Mouse (Mus musculus) granulocyte monocyte progenitor cell, adult 5-6 weeks (primary cell): ENCODE measurements around the gene Exph5. TPM values are rescaled to one million over a fixed set of nuclear protein-coding genes. Genes with fewer than 3 reads are reported as not detected.

Experiments
- ATAC-seq: replicated peaks from 2 replicates; pipeline ENCODE4 v1.8.0; 2016; ENCODE audit warnings: mild to moderate bottlenecking, moderate TSS enrichment, inconsistent platforms; ENCODE audit not compliant: poor library complexity, severe bottlenecking
- total RNA-seq, 2 experiments: library from RNA; stranded (forward) in 1 of 2; stranded (reverse) in 1 of 2; fragments of 200-712, 200-1000 nt in 1 of 2; fragments of >200 nt in 1 of 2; fragmentation: Nextera tagmentation in 1 of 2; gene quantifications; 2 replicates each; pipeline ENCODE4 v1.2.3; 2014 to 2017

Exph5 gene
- total RNA-seq (2014; fragmentation: Nextera tagmentation) (not detected in 2 replicates), total RNA-seq (2017) (not detected in 2 replicates)

DNA sequence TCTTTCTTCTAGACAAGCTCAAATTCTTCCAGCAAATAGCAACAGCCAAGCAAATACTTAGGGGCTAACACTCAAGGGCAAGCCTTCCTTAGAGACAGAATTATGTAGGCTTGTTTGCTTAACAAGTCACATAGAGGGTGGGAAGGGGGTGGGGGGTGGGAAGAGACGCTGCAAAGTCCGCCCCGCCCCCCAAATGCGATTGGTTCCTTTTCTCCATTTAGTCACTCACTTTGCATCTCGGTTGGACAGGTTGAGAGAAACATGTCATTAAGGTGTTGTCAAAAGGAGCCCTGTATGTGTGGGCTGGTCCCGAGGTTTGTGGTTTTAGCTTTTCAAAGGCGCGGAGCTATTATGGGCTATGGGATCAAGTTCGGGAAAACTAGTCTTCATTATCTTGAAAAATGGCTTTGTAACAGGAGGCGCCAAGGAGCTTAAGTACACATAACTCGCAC, at the start of gene Exph5:
Gene Exph5, plus strand, starts transcription at position 402 of the 452 bp plus-strand sequence.
- peak; percentile 20; the same call in 1 of the 2 replicates for ATAC-seq

DNA sequence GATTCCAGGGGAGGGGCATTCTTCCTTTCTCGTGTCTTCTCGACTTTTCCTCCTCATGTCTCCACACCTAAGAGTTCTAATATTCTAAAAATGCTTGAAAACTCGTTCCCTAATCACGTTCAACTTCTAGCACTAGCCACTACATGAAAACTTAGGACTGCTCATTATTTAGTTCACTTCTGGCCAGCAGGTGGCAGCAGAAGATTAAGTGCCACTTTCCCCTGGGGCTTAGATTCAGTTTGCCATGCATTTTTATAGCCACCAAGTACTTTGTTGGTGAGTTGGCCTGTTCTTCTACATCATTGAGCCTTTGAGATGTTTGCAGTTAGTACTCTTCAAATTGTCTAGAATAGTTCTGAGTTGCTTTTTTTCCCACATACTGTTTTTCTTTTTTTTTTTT, 47.1 kb upstream of the Exph5 start:
- ATAC-seq: peak; percentile 87

DNA sequence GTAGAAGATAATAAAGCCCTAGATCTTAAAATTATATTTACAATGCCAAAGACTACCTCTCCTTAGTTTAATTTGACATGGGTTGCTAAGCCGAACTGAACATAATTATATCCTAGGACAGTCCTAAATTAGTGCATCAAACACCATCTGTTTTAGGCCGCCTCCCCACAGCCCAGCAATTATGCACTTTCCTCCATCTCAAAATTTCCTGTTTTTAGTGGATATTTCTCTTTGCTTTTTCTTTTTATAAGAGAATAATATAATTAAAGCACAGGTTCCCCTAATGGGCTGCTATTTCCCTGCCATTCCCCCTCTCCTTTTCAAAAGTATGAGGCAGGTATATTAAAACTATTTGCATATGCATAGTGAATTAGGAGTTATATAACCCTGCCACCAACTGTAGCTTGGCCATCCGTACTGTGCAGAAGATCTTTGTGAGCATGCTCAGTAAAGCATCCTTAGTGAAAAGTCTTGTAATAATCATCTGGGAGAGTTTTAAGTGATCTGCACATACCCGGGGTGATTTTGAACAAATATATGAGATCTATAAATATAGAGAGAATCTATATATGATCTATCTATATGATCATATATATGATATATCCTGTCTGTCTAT, 44.7 kb upstream of the Exph5 start:
- ATAC-seq: no peak

DNA sequence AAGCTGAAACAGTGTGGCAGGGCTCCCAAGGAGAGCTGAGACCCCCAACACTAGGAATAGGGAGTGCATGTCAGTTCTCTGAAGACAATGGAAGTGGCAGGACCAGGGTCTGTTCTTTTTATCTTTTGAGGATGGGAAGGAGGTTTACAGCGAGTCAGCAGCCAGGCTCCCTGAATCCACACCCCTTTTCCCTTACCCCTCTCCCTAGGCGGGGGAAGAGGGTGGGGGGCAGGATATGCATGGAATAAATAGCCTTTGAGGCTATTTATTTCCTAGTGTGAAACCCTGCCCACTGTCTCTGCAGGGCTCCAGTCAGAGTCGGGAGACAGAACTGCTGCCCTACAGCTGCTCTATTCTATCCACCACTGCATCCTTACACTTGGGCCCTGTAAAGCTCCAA, 43.7 kb upstream of the Exph5 start:
- ATAC-seq: no peak

DNA sequence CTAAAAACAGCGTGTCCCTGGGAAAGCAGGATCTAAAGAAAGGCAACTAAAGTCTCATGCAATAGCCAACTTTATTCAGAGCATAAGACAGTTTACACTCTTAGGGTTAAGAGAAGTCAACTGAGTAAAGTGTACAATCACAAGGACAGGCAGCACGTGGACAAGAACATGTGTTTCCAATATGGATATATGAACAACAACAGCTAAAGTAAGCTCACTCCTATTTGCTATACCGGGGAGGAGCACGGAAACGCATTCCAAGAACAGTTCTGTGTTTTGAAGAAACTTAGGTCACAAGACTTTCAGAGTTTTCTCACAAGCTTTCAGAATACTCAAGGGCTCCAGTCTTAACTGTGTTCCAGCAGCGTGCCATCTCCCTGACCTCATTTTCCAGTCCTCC, 43.3 kb upstream of the Exph5 start:
- no peak for ATAC-seq

DNA sequence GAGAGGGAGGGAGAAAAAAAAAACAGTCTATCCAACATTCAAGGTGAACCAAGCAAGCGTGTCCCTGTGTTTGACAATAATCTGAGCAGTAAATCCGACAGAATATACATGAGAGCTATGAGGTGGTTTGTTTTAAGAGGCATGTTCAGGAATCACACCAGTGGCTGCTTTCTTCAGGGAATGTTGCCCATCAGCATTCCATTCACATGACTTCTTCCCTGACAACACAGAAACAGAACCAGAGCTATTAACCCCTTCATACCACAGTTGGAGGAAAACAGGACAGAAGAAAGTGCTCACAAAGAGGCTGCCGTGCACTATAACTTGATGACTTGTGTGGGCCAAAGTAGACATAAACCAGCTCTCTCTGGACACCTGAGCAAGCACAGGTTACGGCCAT, 37.1 kb upstream of the Exph5 start:
- ATAC-seq: no peak

DNA sequence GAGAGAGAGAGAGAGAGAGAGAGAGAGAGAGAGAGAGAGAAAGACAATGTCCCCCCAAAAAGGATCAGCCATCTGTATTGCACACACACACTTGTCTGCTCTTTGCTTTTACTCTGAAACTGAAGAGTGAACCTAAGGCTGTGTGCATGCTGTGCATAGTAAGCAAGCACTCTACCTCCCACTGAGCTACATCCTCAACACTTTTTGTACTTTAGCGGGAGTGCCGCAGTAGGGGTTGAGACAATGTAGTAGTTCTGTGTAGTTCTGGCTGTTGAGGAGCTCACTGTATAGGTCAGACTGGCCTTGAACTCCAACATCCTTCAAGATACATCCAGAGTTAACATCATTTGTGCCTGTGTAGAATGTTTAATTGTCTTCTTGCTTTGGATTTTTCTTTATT, 35.9 kb upstream of the Exph5 start:
- ATAC-seq: no peak

DNA sequence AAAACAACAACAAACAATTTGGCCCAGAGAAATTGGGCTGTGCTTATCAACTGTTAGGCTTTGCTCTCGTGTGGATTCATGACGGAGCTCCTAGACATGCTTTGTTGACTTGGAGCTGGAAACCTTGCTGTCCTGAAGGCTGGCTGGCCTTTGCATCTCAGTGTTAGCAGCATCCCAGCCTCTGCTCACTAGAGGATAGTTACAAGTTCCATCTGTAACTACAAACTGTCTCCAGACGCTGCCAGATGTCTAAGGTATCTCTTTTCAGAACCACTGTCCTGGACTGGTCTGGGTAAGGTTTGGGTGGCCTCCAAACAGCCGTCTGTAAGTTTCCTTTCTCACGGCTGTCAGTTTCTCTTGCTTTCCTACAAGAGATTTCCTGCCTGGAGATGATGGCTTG, 33.4 kb upstream of the Exph5 start:
- no peak for ATAC-seq

DNA sequence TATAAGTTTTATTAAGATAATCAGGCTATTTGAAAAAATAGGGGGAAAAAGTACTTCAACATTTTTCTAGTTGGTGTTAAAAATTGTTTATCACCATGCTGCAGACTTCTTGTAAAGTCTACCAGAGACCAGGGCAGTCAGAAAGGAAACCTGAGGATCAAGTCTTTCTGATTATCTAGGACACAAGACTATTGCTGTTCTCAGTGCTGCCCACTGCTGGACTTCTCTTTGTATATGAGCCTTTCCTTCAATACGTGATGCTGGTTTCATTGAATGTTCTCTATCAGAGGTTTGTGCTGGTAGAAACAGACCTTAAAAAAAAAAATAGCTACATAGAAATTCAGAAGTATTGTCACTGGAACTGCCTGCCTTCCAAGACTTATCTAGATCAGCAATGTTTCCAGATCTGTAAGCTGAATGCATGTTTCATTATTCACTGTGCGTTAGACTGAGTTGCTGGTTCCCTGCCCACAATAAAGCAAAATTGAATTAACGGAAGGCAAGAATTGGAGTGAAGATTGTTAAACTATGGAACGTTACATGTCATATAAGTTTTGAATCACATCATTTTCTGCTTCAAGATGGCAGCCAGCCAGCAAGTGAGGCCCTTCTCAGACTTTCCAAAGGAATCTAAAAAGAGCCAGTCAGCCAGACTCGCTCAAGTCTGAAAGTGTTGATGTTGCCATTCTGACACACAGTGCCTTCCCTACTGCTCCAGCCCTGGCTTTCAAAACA, 32.6 kb upstream of the Exph5 start:
- no peak for ATAC-seq

DNA sequence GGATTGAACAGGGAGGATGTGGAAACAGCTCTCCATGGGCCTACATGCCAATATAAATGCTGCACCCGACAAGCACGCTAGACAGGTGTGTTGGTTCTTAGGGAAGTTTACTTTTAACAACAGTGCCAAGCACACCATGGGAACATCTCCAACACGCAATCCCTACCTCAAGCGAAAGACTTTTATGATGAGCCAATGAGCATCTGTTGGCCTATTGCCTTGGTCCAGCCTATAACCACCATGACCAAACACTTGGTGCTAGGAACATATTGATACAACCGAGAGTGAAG, 32.1 kb upstream of the Exph5 start:
- ATAC-seq: no peak

DNA sequence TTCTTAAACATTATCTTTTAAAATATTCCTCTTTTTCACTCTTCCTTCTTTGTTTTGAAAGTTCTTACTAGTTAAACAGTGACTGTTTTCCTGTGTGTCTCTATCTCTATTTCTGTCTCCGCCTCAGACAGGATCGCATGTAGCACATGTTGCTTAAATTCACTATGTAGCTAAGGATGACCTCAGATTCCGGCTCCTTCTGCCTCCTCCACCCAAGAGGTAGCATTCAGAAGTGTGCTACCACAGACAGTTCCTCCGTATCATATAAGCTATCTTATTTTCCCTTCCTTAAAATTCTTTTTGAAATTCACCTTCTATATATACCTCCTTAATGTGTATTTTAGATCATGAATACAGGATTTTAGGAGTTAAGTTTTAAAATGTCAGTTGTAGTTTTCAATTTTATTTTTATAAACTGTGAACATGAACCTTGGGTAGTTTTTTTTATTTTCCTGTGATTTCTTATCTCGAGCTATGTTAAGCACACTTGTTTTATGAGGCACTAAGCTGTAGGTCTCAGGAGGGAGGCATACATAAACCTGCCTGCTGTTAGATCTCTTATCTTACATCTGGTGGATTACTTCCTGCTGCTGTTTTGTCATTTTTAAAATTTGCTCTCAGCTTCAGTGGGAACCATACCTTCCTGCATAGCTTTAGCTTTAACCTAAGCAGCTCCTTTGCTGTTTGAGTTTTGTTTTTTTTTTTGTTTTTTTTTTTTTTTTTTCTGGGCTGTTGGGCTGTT, 30.0 kb upstream of the Exph5 start:
- no peak for ATAC-seq

DNA sequence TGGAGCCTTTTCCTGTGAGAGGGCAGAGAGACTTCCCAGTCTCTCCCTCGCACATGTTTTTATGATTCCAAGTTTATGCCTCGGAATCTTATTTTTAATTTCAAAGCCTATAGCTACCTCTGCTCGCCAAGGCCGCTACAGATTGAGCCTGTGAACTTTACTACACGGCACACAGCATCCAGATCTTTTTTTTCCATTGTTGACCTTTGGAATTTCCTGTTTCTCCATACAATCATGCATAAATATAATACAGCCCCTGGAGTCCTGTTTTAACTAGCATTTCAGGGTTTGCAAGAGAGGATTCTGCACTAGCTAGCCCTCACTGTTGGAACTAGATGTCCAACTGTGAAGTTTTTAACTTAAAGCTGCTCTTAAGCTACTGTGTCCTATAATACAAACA, 29.3 kb upstream of the Exph5 start:
- no peak for ATAC-seq

DNA sequence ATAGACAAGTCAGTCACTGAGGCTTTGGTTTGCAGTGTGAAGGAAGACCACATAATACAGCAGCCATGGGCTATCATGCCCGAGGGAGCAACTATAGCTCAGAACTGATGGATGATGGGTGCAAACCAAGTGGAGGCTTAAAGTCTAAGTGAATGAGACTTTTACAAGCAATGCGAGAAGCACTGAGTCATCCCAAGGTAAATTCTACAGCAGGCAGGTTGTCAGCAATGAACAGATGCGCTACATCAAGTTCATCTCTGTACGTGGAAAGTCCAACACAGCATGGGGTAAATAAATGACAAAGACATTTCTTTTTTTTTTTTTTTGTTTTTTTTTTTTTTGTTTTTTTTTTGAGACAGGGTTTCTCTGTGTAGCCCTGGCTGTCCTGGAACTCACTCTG, 28.8 kb upstream of the Exph5 start:
- no peak for ATAC-seq

DNA sequence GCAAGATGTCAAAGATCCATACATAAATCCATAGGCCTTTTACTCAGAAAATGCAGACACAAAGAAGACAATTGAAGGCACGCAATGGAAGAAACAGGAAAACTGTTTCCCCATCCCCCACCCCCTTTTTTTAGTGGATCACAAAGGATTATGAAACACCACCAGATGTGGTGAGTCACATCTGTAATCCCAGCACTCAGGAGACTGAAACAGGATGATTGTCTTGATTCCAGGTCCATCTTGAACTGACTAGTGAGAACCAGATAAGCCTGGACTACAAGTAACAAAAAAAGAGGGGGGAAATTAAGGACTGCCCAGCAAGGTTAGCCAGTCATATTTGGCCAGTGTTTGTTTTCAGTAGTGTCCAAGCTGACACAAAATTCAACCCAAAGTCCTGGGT, 25.1 kb upstream of the Exph5 start:
- ATAC-seq: no peak

DNA sequence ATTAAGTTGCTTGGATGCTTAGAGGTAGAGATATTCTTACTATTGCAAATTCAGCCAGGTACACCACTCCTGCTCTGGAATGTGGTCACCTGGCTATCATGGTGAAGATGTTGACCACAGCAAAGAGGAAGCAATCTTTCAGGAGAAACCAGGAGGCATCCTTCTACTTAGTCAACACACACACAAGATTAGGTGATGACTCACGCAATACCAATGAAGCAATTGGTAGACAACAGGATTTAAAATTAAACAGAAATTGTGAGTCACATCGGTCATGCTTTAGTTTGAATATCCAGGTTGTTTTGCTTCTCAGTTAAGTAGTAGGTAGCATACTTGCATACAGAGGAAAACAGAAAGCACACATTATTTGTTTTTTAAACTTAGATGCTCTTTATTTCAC, 22.5 kb upstream of the Exph5 start:
- no peak for ATAC-seq

DNA sequence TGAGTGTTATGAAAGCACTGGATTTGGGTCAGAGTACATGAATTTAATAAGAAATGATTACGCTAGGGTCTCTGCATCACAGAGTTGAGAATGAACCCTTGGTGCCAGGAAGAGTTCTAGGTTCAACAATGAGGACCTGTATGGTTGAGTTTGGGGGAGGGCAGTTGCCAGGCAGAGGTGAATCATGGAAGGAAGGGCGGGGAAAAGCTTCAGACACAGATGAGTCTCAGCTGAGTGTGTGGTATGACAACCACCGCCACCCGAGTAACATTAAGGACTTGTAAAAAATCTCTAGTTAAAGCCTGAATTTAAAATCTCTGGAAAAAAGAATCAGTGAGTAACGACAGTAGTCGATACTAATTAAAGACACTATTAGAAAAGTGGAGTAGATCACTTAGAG, 14.7 kb upstream of the Exph5 start:
- ATAC-seq: no peak

DNA sequence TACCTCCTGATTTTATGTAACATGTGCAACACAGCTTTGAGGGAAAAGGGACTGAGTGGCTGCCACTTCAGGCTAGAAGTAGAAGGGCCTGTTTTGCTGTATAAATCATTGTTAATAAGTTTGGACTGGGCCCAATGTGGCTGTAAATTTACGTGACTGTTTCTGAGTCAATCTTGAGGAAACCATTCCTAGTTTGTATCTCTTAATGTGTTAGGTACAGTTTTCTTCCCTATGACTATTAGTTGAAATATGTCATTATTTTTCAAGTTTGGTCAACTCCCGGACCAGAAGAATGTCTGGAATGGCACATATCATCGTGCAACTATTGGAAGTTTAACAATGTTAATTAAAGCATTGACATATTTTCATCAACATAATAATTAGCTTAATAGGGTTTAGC, 11.5 kb upstream of the Exph5 start:
- no peak for ATAC-seq

DNA sequence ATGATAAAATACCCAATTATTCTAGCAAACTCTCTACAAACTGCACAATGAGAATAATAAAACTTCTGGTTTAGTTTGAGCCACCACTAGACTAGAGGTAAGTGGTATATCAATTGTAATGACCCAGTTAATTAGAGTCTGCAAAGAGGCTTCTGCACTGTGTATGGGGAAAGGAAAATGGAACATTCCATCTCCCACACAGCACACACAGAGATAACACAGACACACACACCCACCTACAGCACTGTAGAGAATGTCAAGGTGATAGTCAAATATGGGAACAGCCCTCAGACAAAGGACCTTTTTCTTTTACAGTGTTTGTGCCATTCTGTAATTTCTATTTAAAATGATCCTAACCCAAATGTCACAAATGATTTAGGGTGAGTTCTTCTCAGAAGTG, 8.6 kb upstream of the Exph5 start:
- ATAC-seq: no peak

DNA sequence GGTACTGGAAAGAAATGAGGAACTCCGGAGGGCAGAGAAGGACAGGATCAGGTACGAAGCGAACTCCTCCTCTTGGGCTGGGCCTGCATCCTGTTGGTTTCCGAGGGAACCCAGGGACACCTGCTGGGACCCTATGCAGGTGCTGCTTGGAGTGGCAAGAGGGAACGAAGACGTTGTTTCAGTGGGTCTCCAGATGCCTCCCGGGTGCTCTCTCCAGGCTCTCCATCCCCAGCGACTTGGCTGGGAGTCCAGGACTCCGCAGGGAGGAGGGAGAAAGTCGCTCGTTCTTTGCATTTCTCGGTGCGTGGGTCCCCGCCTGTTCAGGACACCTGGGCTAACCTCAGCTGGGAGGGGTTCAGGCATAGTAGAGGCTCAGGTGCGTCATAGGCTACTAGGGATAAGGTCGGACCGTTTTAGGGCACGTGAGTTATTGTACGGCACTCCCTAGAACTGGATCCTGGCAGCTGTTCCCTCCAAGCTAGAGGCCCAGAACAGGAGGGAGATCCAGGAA, 386 bp downstream of the Exph5 start:
- ATAC-seq: no peak; the same call in 1 of the 2 replicates

DNA sequence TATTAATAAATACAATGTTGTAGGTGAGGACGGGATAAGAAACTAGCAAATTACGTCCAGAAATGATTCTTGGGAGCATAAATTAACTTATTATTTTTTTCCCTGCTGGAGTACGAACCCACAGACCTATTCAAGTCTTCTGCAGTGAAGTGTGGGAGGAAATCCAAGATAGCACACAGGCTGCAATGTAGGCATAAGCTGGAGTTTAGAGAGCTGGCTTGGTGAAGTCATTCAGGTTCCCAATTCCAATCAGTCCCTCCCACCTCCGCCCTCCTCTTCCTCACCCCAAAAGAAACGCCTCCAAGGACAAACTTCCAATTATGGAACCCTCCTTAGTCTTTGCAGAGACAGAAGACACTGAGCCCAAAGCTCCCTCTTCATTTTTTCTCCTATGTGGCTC, 945 bp downstream of the Exph5 start:
- no peak for ATAC-seq

DNA sequence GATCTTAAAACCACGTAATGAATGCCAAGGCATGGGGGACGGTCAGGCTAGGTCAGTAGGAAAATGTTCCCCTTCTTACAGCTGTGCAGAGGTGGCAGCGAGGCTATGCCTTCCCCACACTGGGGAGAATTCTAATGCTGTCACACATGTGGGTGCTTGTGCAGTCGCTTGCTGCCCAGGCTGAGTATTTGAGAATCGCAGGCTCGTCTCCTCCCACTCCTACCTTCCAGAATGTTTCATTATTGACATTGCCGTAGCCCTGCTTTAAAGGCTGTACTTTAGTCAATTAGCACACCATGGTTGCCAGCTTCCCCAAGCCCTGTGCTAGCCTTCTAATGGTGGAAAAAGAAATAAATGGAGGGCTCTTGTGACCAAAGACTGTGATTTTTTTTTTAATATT, 6.4 kb downstream of the Exph5 start:
- no peak for ATAC-seq
